17 mouse cellular contexts compared by ENCODE assay signal in the genomic region with DNA sequence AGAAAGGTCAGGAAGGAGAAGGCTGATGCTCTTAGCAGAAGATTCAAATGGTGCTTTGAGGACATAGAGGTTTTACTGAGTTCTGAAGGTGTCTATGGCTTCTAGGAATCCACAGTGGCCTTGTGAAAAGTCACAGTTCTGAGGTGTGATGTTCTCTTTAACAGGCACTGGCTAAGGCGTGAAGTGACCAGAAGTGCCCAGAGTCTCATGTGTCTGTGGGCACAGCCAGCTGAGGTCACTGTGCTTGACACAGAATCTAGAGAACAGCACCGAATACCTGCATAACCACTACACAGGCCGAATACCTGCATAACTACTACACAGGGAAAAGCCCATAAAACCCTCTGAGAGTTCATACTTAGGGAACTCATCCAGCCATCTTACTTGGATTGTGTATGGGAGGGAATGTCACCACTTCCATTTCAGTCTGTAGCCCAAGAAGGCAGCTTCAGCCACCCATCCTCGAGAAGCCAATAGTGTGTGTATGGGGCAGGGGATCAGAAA. TPM values are rescaled to one million over a fixed set of nuclear protein-coding genes. Genes with fewer than 3 reads are reported as not detected.
"Had no signal": no experiment of that assay in that cellular context is flagged by ENCODE, and none has a peak within 500 bp of the region (broad histone marks: within the 10 kb centered on the region; RNA-seq: fewer than 3 reads in every experiment).

No protein-coding gene starts in this region.

RNA-seq across cellular contexts. Expression of a gene that starts 1.5 kb away (rescaled TPM):
- polyA plus RNA-seq: heart, embryonic 12.5 days; heart, embryonic 14.5 days; hindbrain, embryonic 10.5 days; hindbrain, embryonic 12.5 days; kidney, embryonic 14.5 days; limb, embryonic 10.5 days; limb, embryonic 12.5 days; liver, embryonic 11.5 days had no signal

RNA-seq across cellular contexts. Expression of a gene that starts 35.6 kb away (rescaled TPM):
- polyA plus RNA-seq: heart, embryonic 10.5 days; heart, embryonic 12.5 days; heart, embryonic 14.5 days; heart, embryonic 16.5 days; hindbrain, embryonic 10.5 days; hindbrain, embryonic 12.5 days; hindbrain, embryonic 14.5 days; hindbrain, embryonic 16.5 days; inflammation-experienced regulatory T-cells, adult 6 months; intestine, embryonic 15.5 days; intestine, postnatal 0 days; kidney, embryonic 14.5 days; kidney, embryonic 16.5 days; limb, embryonic 10.5 days; limb, embryonic 12.5 days; limb, embryonic 14.5 days; liver, embryonic 11.5 days had no signal

RNA-seq across cellular contexts. Expression of a gene that starts 35.6 kb away (rescaled TPM):
- polyA plus RNA-seq: heart, embryonic 10.5 days; heart, embryonic 12.5 days; heart, embryonic 14.5 days; hindbrain, embryonic 10.5 days; hindbrain, embryonic 12.5 days; hindbrain, embryonic 14.5 days; hindbrain, embryonic 16.5 days; kidney, embryonic 14.5 days; limb, embryonic 10.5 days; limb, embryonic 12.5 days; liver, embryonic 11.5 days had no signal
